Mouse (Mus musculus): ENCODE measurements at regions not wholly inside any gene's neighbourhood (a gene's known extent, or its start where the extent isn't known, plus 50 kb on each side); places are given as distances from the start of the nearest gene placed in this dataset.

GRCm38 (mm10) chr4:153696426-153697040 lies 213.9 kb upstream of the Ajap1 start:
- TF ChIP-seq CTCF (IDR thresholded peaks at IDR 0.05; ENCODE audit: low read depth, low read length) (no peak), POLR2A (IDR thresholded peaks at IDR 0.05; ENCODE audit: borderline replicate concordance, low read depth, low read length) (no peak)
